Mouse (Mus musculus) retina, adult 2 months (tissue): ENCODE data around the gene Zfp946.

Experiments
- DNase-seq: peaks from one replicate; pipeline ENCODE4 v3.0.0-alpha.2; 2012; ENCODE audit warnings: low read depth, low spot score

The Zfp946 gene

DNA sequence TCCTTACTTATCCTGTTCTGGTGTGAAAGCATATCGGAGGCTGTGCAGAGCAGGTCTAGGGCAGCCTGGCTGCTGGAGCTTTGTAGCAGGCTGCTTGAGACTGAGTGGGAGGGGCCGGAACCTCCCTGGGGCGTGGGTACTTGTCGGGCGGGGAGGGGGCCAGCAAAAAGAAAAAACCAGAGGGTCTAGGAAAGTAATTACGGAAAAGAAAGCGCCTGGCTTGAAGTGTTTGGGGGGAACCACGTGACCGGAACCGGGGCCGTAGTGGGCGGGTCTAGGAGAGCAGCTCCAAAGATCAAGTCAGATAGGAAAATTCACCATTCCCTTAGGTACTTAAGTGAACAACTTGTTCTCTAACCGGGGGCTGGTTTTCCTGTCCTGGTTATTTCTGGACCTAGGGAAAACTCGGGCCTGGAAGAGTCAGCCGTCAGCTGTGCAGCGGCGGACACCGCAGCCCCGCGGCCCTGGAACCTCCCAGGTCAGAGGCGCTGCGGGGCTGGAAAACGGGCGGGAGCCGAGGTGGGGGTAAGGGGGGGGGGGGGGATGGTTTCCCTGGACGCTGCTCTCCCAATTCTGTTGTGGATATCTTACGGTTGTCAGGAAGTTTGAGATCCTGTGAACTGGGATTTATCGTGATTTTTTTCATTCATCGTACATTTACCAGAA is at the start of gene Zfp946:
TSS of gene Zfp946 (plus strand) at position 271 of the 666 bp plus-strand sequence.
- peak; percentile 60 for DNase-seq

DNA sequence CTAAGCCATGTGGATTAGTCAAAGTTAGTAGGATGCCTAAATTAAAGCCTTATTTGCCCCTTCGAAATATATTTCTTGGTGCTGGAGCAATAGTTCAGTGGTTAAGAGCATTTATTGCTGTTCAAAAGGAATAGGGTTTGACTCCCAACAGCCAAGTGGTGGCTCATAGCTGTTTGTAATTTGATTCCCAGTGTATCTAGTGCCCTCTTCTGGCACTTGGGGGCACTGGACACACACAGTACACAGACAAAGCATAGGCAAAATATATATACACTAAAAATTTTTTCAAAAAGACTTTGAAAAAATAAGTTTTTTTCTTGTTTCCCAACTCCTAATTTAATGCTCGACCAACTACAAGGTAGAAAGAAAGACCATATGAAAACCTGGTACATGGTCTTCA is 13.3 kb upstream of the Zfp946 start:
- peak; percentile 6 for DNase-seq

DNA sequence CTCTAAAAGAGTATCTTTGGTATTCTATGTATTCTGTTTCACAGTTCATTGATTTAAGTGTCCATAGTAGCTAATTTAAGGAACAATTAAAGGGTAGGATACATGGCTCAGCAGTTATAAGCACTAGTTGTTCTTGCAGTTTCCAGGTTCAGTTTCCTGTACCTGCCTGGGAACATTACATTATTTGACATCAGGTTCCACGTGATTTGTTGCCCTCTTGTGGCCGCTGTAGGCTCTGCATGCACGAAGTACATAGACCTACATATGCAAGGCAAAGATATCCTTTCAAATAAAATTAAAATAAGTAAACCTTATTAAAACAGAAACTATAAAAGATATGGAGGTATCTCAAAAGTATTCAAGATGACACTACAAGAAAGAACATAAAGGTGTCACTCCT is 6.5 kb upstream of the Zfp946 start:
- peak; percentile 23 for DNase-seq

DNA sequence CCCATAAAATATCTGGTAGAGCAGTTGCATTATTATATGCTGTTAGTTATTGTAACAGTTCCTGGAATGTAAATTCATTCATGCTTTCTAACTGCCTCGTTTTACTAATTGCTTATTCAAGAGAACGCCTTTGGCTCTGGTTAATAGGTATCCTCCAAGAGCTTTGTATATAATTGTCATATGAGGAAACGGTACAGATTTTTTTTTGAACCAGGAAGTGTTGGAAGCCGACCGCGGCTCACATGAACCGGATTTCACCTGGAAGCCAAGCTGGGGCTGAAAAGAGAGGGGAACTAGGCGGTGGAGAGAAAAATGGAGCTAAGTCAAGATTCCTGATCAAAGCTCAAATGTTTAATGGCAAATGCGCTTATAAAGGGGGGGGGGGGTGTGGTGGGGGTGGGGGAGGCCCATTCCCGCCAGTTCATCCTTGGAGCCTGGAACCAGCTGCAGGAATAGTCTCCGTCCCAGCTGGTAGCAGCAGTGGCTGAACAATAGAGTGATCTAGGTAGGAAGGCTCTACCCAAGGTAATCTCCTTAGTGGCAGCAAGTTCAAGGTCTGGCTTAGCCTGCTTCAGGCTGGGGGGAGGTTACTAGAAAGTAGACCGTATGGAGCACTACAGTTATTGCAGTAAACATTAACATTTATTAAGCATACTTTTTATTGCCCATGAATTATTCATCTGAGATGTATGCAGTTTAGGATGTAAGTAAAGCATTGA is 773 bp downstream of the Zfp946 start:
- peak; percentile 18 for DNase-seq

- DNase-seq: no peak
These were observed 23.7 kb downstream of the Zfp946 start for GRCm38 (mm10) chr17:22447684-22448083.

- no peak for DNase-seq
These were observed 73.1 kb downstream of the Zfp946 start for GRCm38 (mm10) chr17:22497120-22497519.
